Mouse (Mus musculus): ENCODE results near the gene Klk1b21. TPM values are rescaled to one million over a fixed set of nuclear protein-coding genes. Genes with fewer than 3 reads are reported as not detected.
"Not testable (repeated sequence)": the region's sequence is repeated elsewhere in the genome, so short reads cannot be mapped to it uniquely, and the experiment has no call there.

Klk1b21 gene
- not detected for polyA plus RNA-seq (2017; shearing (Covaris generic))

DNA sequence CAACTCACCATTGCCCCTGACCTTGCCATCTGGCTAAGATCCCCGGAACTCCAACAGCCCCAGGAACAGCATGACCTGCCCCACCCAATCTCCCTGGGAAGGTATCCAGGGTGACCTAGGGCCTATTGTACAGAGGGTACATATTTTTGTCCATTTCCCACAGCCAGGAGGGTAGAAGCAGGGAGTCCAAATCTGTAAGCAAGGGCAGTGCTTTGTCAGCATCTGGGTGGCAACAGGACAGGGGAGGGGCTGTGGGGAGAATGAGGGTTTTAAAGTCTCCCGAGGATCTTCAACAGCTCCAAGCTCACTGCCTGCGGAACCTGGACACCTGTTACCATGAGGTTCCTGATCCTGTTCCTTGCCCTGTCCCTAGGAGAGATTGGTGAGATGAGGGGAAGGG is at the start of gene Klk1b21:
Gene Klk1b21, plus strand, starts transcription at position 301 of the 400 bp plus-strand sequence.
- not testable (repeated sequence) for ATAC-seq

DNA sequence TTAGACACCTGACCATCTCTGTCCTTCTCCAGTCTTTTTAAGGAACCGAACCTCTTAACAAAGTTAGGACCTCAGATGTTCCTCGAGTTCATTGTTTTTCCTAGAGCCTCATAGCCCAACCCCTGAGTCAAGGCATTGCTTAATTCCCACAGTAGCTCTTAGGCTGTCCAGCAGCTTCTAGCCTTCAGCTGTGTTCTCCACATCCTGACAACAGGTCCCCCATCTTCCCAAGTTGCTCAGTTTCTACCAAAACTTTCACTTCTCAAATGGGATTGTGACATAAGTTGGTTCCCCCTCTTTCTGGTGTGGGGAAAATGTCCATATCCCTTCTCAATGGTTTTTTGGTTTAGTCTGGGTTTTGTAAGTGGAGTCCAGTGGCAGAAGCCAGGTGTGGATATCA is 30.0 kb upstream of the Klk1b21 start:
- no peak for ATAC-seq

DNA sequence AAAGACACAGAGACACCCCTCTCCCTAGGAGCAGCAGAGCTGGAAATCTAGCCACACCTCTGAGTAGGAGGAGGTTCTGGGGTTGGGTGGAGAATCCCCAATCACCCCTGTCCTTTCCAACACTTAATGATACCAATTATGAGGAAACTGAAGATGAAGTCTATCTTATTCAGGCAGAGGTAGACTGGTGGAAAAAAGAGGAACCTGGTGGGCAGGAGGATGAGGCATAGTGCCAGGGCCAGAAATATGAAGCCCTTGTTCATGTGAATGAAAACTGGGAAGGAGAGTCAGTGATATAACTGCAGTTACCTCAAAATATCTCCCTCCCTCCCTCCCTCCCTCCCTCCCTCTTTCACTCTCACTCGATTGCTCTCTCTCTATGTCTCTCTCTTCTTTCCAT is 24.4 kb upstream of the Klk1b21 start:
- no peak for ATAC-seq

DNA sequence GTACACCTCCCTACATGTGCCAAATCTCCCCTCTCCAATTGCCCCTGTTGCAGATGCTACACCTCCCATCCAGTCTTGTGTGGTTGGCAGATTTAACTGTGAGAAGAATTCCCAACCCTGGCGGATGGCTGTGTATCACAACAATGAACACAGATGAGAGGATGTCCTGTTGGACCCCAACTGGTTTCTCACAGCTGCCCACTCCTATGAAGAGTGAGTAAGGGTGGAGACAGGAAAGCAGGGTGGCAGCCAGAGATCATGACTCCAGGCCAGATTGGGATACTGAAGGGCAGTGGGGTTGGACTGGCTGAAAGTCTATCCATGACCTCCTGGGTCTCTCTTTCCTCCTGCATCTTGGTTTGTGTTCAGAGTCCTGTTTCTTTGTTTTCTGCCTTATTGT is 6.0 kb upstream of the Klk1b21 start:
- ATAC-seq, result no peak

DNA sequence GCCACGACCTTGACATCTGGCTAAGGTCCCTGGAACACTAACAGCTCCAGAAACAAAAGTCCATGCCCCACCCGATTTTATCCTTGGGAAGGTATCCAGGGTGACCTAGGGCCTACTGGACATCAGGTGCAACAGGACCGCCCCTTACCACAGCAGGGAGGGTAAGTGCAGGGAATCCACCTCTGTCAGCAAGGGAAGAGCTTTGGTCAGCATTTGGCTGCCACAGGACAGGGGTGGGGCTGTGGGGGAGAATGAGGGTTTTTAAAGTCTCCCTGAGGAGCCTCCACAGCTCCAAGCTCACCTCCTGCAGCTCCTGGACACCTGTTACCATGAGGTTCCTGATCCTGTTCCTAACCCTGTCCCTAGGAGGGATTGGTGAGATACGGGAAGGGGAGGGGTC is 10.2 kb downstream of the Klk1b21 start, which contains the start of gene Klk1b22:
Gene Klk1b22, plus strand, starts transcription at position 301 of the 400 bp plus-strand sequence.
- no peak for ATAC-seq

DNA sequence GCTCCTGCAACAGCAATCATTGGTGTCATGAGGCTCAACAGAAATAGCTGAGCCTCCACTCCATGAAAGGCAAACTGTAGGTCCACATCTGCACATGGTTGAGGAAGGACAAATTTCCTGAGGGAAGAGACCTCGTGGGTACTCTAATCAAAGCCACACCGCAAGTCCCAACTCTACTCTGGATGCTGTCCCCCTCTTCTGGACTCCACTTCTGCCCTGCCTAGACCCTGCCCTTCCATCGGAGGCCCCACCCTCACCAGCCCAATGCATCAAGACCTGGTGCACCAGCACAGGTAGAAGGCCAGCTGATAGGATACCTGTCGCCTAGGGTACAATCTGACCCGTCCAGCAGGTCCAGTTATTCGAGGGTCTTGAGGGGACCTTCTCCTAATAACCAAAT is 21.3 kb downstream of the Klk1b21 start:
- ATAC-seq, result no peak

DNA sequence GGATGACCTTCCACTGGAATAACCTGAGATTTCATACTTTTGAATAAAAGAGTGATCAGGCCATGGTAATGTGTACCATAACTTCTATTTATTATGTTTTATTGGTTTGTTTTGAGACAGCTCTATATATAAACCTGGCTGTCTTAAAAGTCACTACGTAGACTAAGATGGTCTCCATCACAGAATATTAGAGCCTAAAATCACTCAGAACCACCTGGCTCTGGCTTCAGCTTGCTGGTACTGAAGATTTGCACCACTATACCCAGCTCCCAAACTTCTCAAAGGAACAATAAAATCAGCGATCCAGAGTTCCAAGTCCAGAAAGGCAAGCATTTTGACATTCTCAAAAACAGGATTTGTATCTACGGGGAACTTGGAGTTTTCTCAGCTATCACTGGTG is 34.3 kb downstream of the Klk1b21 start, which contains the start of gene Klk1b16:
Gene Klk1b16, plus strand, starts transcription at position 301 of the 400 bp plus-strand sequence.
- no peak for ATAC-seq

Other genes with a start within 250 kb of the Klk1b21 start
- not detected for gene Klk4, start 221.2 kb upstream of the Klk1b21 start, polyA plus RNA-seq (2017; shearing (Covaris generic))
- gene Klk15, start 168.6 kb upstream of the Klk1b21 start, polyA plus RNA-seq (2017; shearing (Covaris generic)), result not detected
- not detected for gene Klk1b8, start 151.7 kb upstream of the Klk1b21 start, polyA plus RNA-seq (2017; shearing (Covaris generic))
- not detected for gene Klk1b1, start 135.6 kb upstream of the Klk1b21 start, polyA plus RNA-seq (2017; shearing (Covaris generic))
- gene Klk1b9, start 126.3 kb upstream of the Klk1b21 start, polyA plus RNA-seq (2017; shearing (Covaris generic)), result not detected
- not detected for gene Klk1b11, start 106.5 kb upstream of the Klk1b21 start, polyA plus RNA-seq (2017; shearing (Covaris generic))
- gene Klk1b26, start 90.2 kb upstream of the Klk1b21 start, polyA plus RNA-seq (2017; shearing (Covaris generic)), result not detected
- gene Klk1b27, start 50.0 kb upstream of the Klk1b21 start, polyA plus RNA-seq (2017; shearing (Covaris generic)), result 1 to 10 TPM; 1.2 to 3.9 TPM
- not detected for gene Klk1b22, start 10.3 kb downstream of the Klk1b21 start, polyA plus RNA-seq (2017; shearing (Covaris generic))
- not detected for gene Klk1b16, start 34.4 kb downstream of the Klk1b21 start, polyA plus RNA-seq (2017; shearing (Covaris generic))
- not detected for gene Klk1b24, start 85.9 kb downstream of the Klk1b21 start, polyA plus RNA-seq (2017; shearing (Covaris generic))
- not detected for gene Klk1b3, start 95.9 kb downstream of the Klk1b21 start, polyA plus RNA-seq (2017; shearing (Covaris generic))
- not detected for gene Klk1b4, start 105.1 kb downstream of the Klk1b21 start, polyA plus RNA-seq (2017; shearing (Covaris generic))
- gene Klk1b5, start 113.6 kb downstream of the Klk1b21 start, polyA plus RNA-seq (2017; shearing (Covaris generic)), result not detected
- not detected for gene Klk1, start 123.0 kb downstream of the Klk1b21 start, polyA plus RNA-seq (2017; shearing (Covaris generic))
- gene Gm36864, start 133.8 kb downstream of the Klk1b21 start, polyA plus RNA-seq (2017; shearing (Covaris generic)), result not detected
- gene 1700028J19Rik, start 144.4 kb downstream of the Klk1b21 start, polyA plus RNA-seq (2017; shearing (Covaris generic)), result 1 to 10 TPM; 1.0 to 1.7 TPM
- 10 to 100 TPM; 74.0 to 88.7 TPM for gene 2410002F23Rik, start 144.4 kb downstream of the Klk1b21 start, polyA plus RNA-seq (2017; shearing (Covaris generic))
- gene Acp4, start 155.1 kb downstream of the Klk1b21 start, polyA plus RNA-seq (2017; shearing (Covaris generic)), result not detected
- not detected for gene Gm15517, start 159.1 kb downstream of the Klk1b21 start, polyA plus RNA-seq (2017; shearing (Covaris generic))
- under 1 TPM; 0.51 to 0.73 TPM for gene Clec11a, start 204.6 kb downstream of the Klk1b21 start, polyA plus RNA-seq (2017; shearing (Covaris generic))
- not detected for gene Shank1, start 207.9 kb downstream of the Klk1b21 start, polyA plus RNA-seq (2017; shearing (Covaris generic))